Mouse (Mus musculus) cerebellum, adult 2 months (tissue): Measurements from ENCODE around the gene Sorcs1. TPM values are rescaled to one million over a fixed set of nuclear protein-coding genes. Genes with fewer than 3 reads are reported as not detected.

Experiments
- DNase-seq, 2 experiments: peaks; one replicate each; pipeline ENCODE4 v3.0.0; 2021
- H3K27ac ChIP-seq: fragments of 200-500 bp; 2 replicates; pipeline ENCODE4 v1.5.1; 2012; ENCODE audit warnings: low read length, control low read depth, inconsistent platforms; ENCODE audit not compliant: insufficient read depth
- H3K27me3 ChIP-seq: fragments of 200-500 bp; 2 replicates; pipeline ENCODE4 v1.6.1; 2012; ENCODE audit warnings: inconsistent platforms, mild to moderate bottlenecking, low read length, moderate library complexity; ENCODE audit not compliant: control insufficient read depth, insufficient read depth
- H3K4me1 ChIP-seq: fragments of 200-500 bp; 2 replicates; pipeline ENCODE4 v1.6.1; 2011; ENCODE audit warnings: low read length; ENCODE audit not compliant: control insufficient read depth, insufficient read depth
- H3K4me3 ChIP-seq: fragments of 200-500 bp; replicated peaks from 2 replicates; pipeline ENCODE3; 2011; ENCODE audit warnings: mild to moderate bottlenecking, low read depth, low read length, control low read depth; ENCODE audit not compliant: insufficient read depth
- CTCF ChIP-seq: fragments of 200-500 bp; IDR thresholded peaks from 2 replicates; pipeline ENCODE4 v1.5.1; 2011; ENCODE audit warnings: low read depth, mild to moderate bottlenecking, control low read depth, low read length, moderate library complexity, borderline replicate concordance; ENCODE audit not compliant: insufficient read depth
- POLR2A ChIP-seq: fragments of 200-500 bp; IDR thresholded peaks from 2 replicates; pipeline ENCODE4 v1.6.1; 2011; ENCODE audit warnings: low read length, control low read depth, borderline replicate concordance; ENCODE audit not compliant: insufficient read depth
- WGBS: fragments of 180-500 bp; shearing (Covaris S2); methylation state at CpG from one replicate; pipeline ENCODE4 v1.1.7; 2018; 5-methylcytosine and 5-hydroxymethylcytosine counted together
- polyA plus RNA-seq: library from polyadenylated mRNA; depleted of rRNA; stranded (reverse); fragments of >200 nt; gene quantifications from 2 replicates; pipeline ENCODE4 v1.2.3, GENCODE M21; 2012

Sorcs1 gene
- polyA plus RNA-seq, 1 experiment: 11.0 TPM

DNA sequence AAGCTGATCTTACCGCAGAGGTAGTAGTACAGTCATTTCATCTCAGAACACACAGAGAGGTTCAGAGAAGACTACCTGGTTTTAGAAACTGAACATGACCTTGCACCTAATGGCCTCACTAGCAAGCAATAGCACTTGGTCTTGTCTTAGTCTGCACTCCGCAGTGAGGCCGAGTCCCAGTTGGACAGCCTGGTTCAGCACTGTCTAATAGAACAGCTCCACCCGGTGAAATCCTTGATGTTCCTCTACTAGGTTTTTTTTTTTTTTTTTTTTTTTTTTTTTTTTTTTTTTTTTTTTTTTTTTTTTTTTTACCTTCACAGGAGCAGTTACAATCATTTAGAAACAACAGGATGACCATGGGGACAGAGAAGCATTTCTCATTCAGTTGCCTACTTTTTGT lies 19.3 kb downstream of the Sorcs1 start:
- no peaks in the 10 kb centered on the region for H3K27me3 ChIP-seq
- no peak overlapping the region for H3K4me3 ChIP-seq
- H3K27ac ChIP-seq: no peak overlapping the region
- TF ChIP-seq CTCF: no peak
- no peak for TF ChIP-seq POLR2A
- 87% methylated on average over 4 of the region's 4 CpGs for WGBS
- H3K4me1 ChIP-seq: no peaks in the 10 kb centered on the region
- DNase-seq: no peak

DNA sequence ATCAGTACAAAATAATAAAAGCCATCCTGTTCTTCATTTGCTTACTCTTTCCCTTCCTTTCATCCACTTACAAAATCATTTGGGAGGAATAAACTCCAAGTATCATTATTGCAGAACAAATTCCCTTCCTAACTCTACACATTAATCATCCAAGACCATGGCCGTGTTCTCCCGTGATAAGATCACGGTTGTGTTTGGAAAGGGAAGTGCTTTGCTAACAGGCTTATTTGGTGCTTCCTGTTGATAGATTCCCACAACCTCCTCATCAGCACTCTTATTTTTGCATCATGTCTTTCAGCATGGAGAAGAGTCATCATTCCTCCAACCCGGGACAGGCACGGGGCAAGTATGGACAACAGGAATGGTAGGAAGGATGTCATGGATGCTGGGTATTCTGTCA lies 25.7 kb downstream of the Sorcs1 start:
- no peak overlapping the region for H3K4me3 ChIP-seq
- no peak overlapping the region for H3K27ac ChIP-seq
- WGBS: 92% methylated on average over 5 of the region's 5 CpGs
- no peaks in the 10 kb centered on the region for H3K27me3 ChIP-seq
- H3K4me1 ChIP-seq: no peaks in the 10 kb centered on the region
- TF ChIP-seq POLR2A: no peak
- TF ChIP-seq CTCF: no peak
- no peak for DNase-seq

DNA sequence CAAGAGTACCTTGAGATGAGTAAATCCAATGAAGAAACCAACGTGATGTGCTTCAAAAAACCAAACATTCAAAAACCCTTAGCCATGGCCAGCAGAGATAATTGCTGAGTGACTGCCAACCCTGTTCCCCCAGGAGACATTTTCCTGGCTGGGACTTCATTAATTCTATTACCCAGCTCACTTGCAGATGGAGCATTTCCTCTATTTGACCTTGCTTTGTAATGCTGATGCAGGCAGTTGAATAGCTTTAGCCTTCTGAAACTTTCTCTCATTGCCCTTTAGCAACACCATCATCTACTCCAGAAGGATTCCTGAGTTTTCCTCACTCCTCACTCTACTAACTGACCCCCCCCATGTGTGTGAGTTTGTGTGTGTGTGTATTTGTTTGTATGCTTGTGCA lies 34.6 kb downstream of the Sorcs1 start:
- DNase-seq: peak in 1 of 2 experiments; percentile 22
- no peaks in the 10 kb centered on the region for H3K4me1 ChIP-seq
- WGBS: 13% methylated on average over 1 of the region's 1 CpGs
- H3K27me3 ChIP-seq: no peaks in the 10 kb centered on the region; the same call in 1 of the 2 replicates
- TF ChIP-seq CTCF: no peak
- TF ChIP-seq POLR2A: no peak
- no peak overlapping the region for H3K27ac ChIP-seq
- H3K4me3 ChIP-seq: no peak overlapping the region

DNA sequence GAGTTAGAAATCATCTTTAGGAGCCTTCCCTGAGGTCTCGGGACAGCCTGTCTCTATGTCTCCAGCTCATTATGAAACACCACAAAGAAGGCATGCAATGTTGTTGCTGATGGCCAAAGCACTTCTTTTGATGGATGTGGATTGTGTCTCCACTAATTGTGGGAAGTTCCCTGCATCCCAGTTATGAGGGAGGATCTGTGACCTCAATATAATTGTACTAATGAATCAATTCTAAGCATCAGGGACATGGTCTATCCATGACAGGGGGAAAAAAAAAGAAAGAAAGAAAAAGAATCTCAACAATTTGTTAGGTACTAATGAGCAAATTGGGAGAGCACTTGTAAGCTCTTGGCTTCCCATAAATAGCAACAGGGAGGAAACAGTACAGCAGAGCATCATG lies 36.3 kb downstream of the Sorcs1 start:
- WGBS: 94% methylated on average over 1 of the region's 1 CpGs
- Histone ChIP-seq H3K27me3 (no peaks in the 10 kb centered on the region; the same call in 1 of the 2 replicates), H3K4me1 (no peaks in the 10 kb centered on the region), H3K4me3 (no peak overlapping the region), H3K27ac (no peak overlapping the region)
- DNase-seq: no peak
- TF ChIP-seq POLR2A: no peak
- no peak for TF ChIP-seq CTCF

DNA sequence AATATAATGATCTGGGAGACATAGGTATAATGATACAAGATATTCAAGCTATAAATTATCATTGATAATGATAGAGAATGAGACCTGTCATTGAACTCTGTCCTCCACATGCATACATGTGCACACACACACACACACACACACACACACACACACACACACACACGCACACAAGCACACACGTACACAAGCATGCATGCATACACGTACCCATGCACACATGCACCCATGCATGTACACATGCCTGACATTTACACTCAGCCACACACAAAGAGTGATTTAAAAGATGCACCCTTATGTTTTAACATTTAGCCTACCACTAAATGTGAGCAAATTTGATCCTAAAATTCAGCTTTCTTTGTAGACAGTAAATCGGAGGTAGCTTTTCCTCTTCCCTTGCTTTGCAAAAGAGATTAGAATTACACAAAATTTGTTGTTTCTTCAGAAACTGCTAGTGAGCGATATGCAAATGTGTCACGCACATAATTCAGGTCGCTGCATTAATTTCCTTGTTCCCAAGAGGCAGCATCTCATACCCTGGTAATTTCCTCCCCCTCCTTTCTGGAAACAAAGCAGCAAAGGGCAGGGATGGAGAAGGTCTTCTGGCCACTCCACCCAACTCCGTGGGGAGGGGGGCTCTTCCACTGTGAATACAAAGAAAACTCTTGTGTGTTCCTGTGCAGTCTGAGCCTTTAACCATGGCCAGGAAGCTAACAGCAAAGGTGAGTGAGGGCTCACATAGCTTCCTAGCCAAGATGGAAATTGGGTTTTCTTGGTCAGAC lies 38.0 kb downstream of the Sorcs1 start:
- TF ChIP-seq CTCF: no peak
- no peak for TF ChIP-seq POLR2A
- H3K4me1 ChIP-seq: no peaks in the 10 kb centered on the region
- no peak for DNase-seq
- no peak overlapping the region for H3K4me3 ChIP-seq
- no peak overlapping the region for H3K27ac ChIP-seq
- H3K27me3 ChIP-seq: no peaks in the 10 kb centered on the region; the same call in 1 of the 2 replicates
- WGBS: 67% methylated on average over 8 of the region's 8 CpGs

DNA sequence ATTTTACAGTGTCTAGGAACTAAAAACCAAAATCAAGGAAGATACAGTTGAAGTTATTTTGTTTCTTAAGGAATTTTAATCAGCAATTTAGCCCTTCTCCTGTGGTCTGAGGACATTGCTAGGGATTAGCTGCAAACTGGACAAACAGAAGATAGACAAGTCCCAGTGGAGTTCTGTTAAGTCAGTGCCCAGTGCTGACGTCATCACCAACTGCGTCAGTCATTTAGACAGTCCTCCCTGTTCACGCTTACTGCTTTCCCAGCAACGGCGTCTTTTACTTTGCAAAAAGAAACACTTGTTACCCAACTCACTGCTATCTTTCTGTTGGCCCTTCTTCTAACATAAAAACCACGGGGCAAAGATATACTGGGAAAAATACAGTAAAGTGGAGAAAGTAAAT lies 40.3 kb downstream of the Sorcs1 start:
- Histone ChIP-seq H3K27me3 (no peaks in the 10 kb centered on the region; the same call in 1 of the 2 replicates), H3K4me3 (no peak overlapping the region), H3K4me1 (no peaks in the 10 kb centered on the region), H3K27ac (no peak overlapping the region)
- TF ChIP-seq CTCF: no peak
- no peak for TF ChIP-seq POLR2A
- WGBS: 50% methylated on average over 6 of the region's 6 CpGs
- DNase-seq: no peak

DNA sequence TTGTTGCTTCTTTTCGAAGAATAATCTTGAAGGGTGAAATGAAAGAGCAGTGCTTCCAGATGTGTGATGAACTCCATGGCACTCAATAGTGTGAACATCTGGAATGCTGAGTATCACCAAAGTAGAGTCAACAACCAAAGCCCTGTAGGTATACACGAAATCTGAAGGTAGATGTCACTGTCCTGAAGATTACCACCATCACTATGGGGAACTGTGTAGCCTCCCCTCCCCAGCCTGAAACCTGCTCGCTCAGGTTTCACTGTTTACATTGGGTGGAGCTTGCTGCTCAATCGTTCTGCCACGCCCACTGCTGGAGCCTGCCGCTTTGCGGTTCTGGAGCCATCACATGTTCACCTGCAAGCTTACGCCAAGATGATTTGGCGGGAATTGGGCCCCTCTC lies 64.4 kb downstream of the Sorcs1 start:
- Histone ChIP-seq H3K4me3 (no peak overlapping the region), H3K27ac (no peak overlapping the region), H3K27me3 (no peaks in the 10 kb centered on the region), H3K4me1 (no peaks in the 10 kb centered on the region)
- TF ChIP-seq CTCF: no peak
- no peak for TF ChIP-seq POLR2A
- WGBS: 51% methylated on average over 9 of the region's 9 CpGs
- DNase-seq: no peak

DNA sequence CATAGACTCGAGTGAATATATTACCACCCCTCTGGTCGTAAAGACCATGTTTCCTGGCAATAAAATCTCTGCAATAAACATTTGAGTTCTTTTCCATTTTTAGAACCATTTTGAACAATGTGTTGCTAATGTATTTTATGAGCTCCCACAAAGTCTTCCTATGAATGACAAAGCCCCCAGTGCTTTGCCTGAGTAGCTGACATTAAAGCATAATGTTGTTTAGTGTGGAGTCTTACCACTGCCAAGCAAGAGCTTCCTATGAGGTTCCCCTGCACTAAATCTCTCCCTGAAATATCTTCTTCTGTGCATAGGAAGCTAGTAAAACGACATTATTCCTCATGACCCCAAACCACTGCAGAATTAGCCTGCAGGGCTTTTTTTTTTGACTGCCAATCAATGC lies 66.8 kb downstream of the Sorcs1 start:
- no peak for DNase-seq
- Histone ChIP-seq H3K4me1 (no peaks in the 10 kb centered on the region), H3K4me3 (no peak overlapping the region), H3K27me3 (no peaks in the 10 kb centered on the region), H3K27ac (no peak overlapping the region)
- TF ChIP-seq POLR2A: no peak
- no peak for TF ChIP-seq CTCF
- 74% methylated on average over 3 of the region's 3 CpGs for WGBS

DNA sequence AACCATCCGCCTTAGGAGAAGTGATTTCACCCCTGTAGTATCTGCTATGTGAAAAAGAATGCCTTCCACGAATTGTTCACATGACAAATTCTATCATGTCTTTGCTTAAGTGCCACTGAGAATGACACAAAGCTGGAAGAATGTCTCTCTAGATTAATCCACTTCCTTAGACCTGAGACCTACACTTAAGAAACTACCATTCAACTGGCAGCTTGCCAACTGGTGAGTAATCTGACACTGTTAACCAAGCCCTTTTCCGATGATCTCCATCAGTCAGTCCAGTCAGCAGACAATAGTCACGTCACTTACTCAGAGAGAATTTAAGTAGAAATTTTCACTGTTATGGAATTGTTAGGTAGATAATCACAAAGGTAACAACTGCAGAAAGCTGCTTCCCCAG lies 74.6 kb downstream of the Sorcs1 start:
- H3K4me3 ChIP-seq: no peak overlapping the region
- H3K27ac ChIP-seq: no peak overlapping the region
- DNase-seq: no peak
- 52% methylated on average over 4 of the region's 4 CpGs for WGBS
- no peak for TF ChIP-seq CTCF
- no peak for TF ChIP-seq POLR2A
- H3K27me3 ChIP-seq: no peaks in the 10 kb centered on the region
- H3K4me1 ChIP-seq: no peaks in the 10 kb centered on the region
